Mouse (Mus musculus): ENCODE measurements at regions not wholly inside any gene's neighbourhood (a gene's known extent, or its start where the extent isn't known, plus 50 kb on each side); places are given as distances from the start of the nearest gene placed in this dataset.
A peak's percentile ranks its signal among the peaks of the same experiment; 100 is the strongest.

- no peaks in the 10 kb centered on the region for H3K27me3 ChIP-seq
- H3K27ac ChIP-seq = no peak overlapping the region
- no peak overlapping the region for H3K9ac ChIP-seq (replicated peaks)
- peaks cover 48% of the 10 kb centered on the region for H3K36me3 ChIP-seq
- peaks cover 3% of the 10 kb centered on the region for H3K4me1 ChIP-seq (replicated peaks)
- no peak for ATAC-seq
- no peaks in the 10 kb centered on the region for H3K9me3 ChIP-seq
- H3K4me2 ChIP-seq (replicated peaks) = no peak overlapping the region
- 74% methylated on average over 3 of the region's 3 CpGs for WGBS
- no peak overlapping the region for H3K4me3 ChIP-seq (replicated peaks)
Observed at GRCm38 (mm10) chr9:41402942-41403341, 241.4 kb upstream of the Ubash3b start.

DNA sequence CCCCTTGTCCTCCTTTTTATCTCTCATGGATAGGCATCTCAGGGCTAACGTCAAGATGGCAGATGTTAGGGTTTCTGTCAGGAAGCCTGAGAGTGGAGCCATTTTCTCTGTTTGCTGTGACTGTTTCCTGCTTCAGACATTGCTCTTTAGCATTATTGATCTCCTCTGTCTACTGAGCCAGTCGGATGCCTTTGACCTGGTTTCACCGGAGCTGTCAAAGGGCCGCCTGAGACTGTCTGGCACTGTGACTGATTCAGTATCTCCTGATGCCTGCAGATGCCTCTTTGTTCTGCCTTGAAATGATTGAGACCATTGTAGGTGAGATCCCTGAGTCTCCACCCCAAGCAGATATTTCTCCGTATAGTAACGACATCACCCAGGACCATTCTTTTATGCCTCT lies 239.5 kb upstream of the Ubash3b start:
- H3K9ac ChIP-seq (replicated peaks) = no peak overlapping the region
- H3K9me3 ChIP-seq = no peaks in the 10 kb centered on the region
- H3K27ac ChIP-seq = peak overlapping the region; percentile 60
- H3K27me3 ChIP-seq = no peaks in the 10 kb centered on the region
- WGBS = 72% methylated on average over 6 of the region's 6 CpGs
- no peak overlapping the region for H3K4me3 ChIP-seq (replicated peaks)
- H3K4me2 ChIP-seq (replicated peaks) = no peak overlapping the region
- H3K36me3 ChIP-seq = peaks cover 43% of the 10 kb centered on the region
- no peak for ATAC-seq
- H3K4me1 ChIP-seq (replicated peaks) = peaks cover 11% of the 10 kb centered on the region

- no peaks in the 10 kb centered on the region for H3K27me3 ChIP-seq
- no peak overlapping the region for H3K4me2 ChIP-seq (replicated peaks)
- no peak overlapping the region for H3K4me3 ChIP-seq (replicated peaks)
- H3K9ac ChIP-seq (replicated peaks) = 0 out of 2 replicates have a peak overlapping the region, but pooled peaks have one; percentile 25
- ATAC-seq = 0 out of 2 replicates have a peak, but pooled peaks have one; percentile 43
- WGBS = 2% methylated on average over 4 of the region's 4 CpGs
- peaks cover 44% of the 10 kb centered on the region for H3K36me3 ChIP-seq
- H3K27ac ChIP-seq = peak overlapping the region; percentile 51; the same call in 1 of the 2 replicates
- H3K4me1 ChIP-seq (replicated peaks) = peaks cover 36% of the 10 kb centered on the region
- H3K9me3 ChIP-seq = no peaks in the 10 kb centered on the region
Observed at GRCm38 (mm10) chr9:41395471-41395870, 234.0 kb upstream of the Ubash3b start.

DNA sequence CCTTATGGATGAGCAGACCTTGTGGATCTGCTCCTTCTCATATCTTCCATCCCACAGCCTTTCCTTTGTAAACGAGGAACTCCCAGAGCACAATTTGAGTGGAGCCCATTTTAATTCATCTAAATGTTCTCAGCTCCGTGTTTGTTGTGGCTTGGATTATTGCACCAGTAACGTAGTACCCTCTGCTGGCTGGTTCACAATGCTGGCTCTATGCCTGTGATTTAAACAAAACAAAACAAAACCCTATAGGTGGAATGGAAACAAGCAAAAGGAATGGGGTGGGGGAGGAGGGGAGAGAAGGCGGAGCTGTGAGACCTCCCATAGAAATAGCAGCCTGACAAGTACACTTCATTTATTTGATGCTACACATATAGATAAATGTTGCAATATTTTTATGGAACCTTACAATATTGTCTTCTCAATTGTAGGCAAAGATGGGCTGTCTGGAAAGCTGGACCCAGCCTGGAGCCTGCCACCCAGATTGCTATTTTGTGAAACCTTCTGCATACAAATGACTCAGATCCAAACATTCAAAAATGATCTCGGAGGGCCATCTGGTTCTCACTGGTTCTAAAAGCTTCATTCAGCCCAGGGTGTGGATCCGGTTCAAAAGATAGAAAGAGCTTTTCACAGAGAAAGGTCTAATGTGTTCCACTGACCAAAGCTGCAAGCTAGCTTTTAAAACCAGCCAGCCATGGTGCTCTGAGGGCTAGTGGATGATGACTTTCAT lies 230.3 kb upstream of the Ubash3b start:
- Histone ChIP-seq H3K9ac (replicated peaks) (no peak overlapping the region), H3K27ac (peak overlapping the region; percentile 27), H3K27me3 (no peaks in the 10 kb centered on the region), H3K36me3 (peaks cover 36% of the 10 kb centered on the region), H3K4me3 (replicated peaks) (no peak overlapping the region), H3K9me3 (no peaks in the 10 kb centered on the region), H3K4me2 (replicated peaks) (no peak overlapping the region), H3K4me1 (replicated peaks) (peaks cover 36% of the 10 kb centered on the region)
- WGBS = 42% methylated on average over 6 of the region's 6 CpGs
- no peak for ATAC-seq

- Histone ChIP-seq H3K36me3 (no peaks in the 10 kb centered on the region), H3K4me1 (replicated peaks) (peaks cover 88% of the 10 kb centered on the region), H3K9ac (replicated peaks) (peak overlapping the region; percentile 80), H3K4me3 (replicated peaks) (peak overlapping the region; percentile 46), H3K27me3 (no peaks in the 10 kb centered on the region), H3K9me3 (no peaks in the 10 kb centered on the region), H3K4me2 (replicated peaks) (peak overlapping the region; percentile 68), H3K27ac (peak overlapping the region; percentile 97)
- 41% methylated on average over 1 of the region's 1 CpGs for WGBS
- ATAC-seq = no peak
Observed at GRCm38 (mm10) chr9:41379283-41379682, 217.8 kb upstream of the Ubash3b start.

DNA sequence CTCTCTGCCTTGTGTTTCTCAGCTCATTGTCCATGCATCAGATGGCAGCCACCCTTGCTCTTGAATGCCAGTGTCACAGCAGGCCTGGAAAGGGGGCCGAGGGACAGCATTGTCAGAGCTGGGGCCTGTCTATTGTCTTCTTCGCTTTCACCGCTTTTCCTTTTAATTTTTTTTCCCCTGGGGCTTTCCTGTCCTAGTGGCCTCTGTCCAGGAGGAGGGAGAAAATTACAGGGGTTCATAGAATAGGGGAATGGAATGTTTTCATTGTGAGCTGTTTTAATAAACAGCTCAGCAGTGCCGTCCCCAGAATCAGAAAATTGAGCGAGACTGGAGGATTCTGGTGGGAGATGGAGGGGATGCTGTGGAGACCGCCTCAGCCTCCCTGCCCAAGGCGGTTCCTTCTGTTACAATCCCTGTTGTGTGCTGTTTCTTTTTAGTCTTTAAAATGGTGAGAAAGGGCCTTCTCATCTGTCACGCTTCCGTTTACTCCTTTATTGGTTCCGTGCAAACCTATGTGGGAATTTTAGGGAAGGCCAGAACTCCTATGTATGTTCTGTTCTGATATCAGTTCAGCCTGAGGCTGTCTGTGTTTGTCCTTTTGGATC lies 217.2 kb upstream of the Ubash3b start:
- H3K36me3 ChIP-seq = no peaks in the 10 kb centered on the region
- WGBS = 6% methylated on average over 10 of the region's 10 CpGs
- no peaks in the 10 kb centered on the region for H3K27me3 ChIP-seq
- no peaks in the 10 kb centered on the region for H3K9me3 ChIP-seq
- H3K4me3 ChIP-seq (replicated peaks) = peak overlapping the region; percentile 46
- H3K27ac ChIP-seq = peak overlapping the region; percentile 97
- ATAC-seq = peak; percentile 43; the same call in 1 of the 2 replicates
- peaks cover 88% of the 10 kb centered on the region for H3K4me1 ChIP-seq (replicated peaks)
- peak overlapping the region; percentile 80 for H3K9ac ChIP-seq (replicated peaks)
- peak overlapping the region; percentile 68 for H3K4me2 ChIP-seq (replicated peaks)

- Histone ChIP-seq H3K27ac (peak overlapping the region; percentile 97), H3K4me3 (replicated peaks) (peak overlapping the region; percentile 46), H3K36me3 (no peaks in the 10 kb centered on the region), H3K9ac (replicated peaks) (peak overlapping the region; percentile 80), H3K4me2 (replicated peaks) (peak overlapping the region; percentile 68), H3K9me3 (no peaks in the 10 kb centered on the region), H3K27me3 (no peaks in the 10 kb centered on the region), H3K4me1 (replicated peaks) (peaks cover 86% of the 10 kb centered on the region)
- WGBS = 9% methylated on average over 18 of the region's 18 CpGs
- peak; percentile 72 for ATAC-seq
Observed at GRCm38 (mm10) chr9:41377701-41378626, 216.5 kb upstream of the Ubash3b start.

- Histone ChIP-seq H3K4me3 (replicated peaks) (peak overlapping the region; percentile 46), H3K9ac (replicated peaks) (peak overlapping the region; percentile 80), H3K27me3 (no peaks in the 10 kb centered on the region), H3K9me3 (no peaks in the 10 kb centered on the region), H3K27ac (peak overlapping the region; percentile 97), H3K4me2 (replicated peaks) (peak overlapping the region; percentile 68), H3K4me1 (replicated peaks) (peaks cover 78% of the 10 kb centered on the region), H3K36me3 (no peaks in the 10 kb centered on the region)
- ATAC-seq = 0 out of 2 replicates have a peak, but pooled peaks have one; percentile 28
- WGBS = 8% methylated on average over 8 of the region's 8 CpGs
Observed at GRCm38 (mm10) chr9:41376948-41377700, 215.6 kb upstream of the Ubash3b start.

DNA sequence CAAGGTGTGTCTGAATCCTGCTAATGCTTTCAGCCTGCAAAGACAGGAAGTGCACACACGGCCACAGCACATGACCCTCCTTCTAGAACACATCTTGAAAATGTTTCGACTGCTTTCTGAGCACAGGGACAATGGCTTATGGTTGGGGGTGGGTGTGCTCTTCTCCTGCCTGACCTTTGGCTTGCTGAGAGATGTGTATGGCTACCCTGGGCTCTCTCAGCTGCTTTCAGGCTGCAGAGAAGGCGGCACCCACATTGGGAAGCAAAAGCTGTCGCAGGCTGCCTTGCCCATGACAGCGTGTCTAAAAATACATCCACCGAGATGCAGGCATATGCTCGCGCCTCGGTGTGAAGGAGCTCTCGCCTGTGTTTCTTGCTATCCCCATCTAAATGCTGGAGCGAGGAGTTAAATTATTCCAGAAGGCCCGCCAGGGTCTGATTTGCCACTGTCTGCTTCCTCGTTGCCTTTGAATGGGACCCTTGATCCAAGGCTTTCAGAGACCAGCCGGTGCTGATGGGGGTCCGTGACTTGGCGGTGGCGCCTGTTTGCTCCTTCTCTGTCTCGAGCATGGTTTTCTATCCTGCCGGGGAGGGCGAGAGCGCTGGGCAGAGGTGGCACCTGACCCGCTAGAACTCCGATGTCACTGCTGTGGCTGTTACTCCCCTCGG lies 214.6 kb upstream of the Ubash3b start:
- Histone ChIP-seq H3K36me3 (no peaks in the 10 kb centered on the region), H3K4me2 (replicated peaks) (peak overlapping the region; percentile 68), H3K9me3 (no peaks in the 10 kb centered on the region), H3K4me3 (replicated peaks) (peak overlapping the region; percentile 46), H3K4me1 (replicated peaks) (peaks cover 69% of the 10 kb centered on the region), H3K27me3 (no peaks in the 10 kb centered on the region), H3K27ac (peak overlapping the region; percentile 97), H3K9ac (replicated peaks) (peak overlapping the region; percentile 80)
- peak; percentile 53 for ATAC-seq
- WGBS = 2% methylated on average over 24 of the region's 24 CpGs

- peaks cover 58% of the 10 kb centered on the region for H3K4me1 ChIP-seq (replicated peaks)
- peak overlapping the region; percentile 63 for H3K9ac ChIP-seq (replicated peaks)
- H3K27me3 ChIP-seq = no peaks in the 10 kb centered on the region
- WGBS = 16% methylated on average over 14 of the region's 14 CpGs
- no peaks in the 10 kb centered on the region for H3K9me3 ChIP-seq
- peak overlapping the region; percentile 97 for H3K27ac ChIP-seq
- ATAC-seq = peak; percentile 18
- no peak overlapping the region for H3K4me3 ChIP-seq (replicated peaks)
- H3K4me2 ChIP-seq (replicated peaks) = peak overlapping the region; percentile 34
- no peaks in the 10 kb centered on the region for H3K36me3 ChIP-seq
Observed at GRCm38 (mm10) chr9:41374591-41375481, 213.3 kb upstream of the Ubash3b start.

Data from midbrain, embryonic 13.5 days (tissue).